Mouse (Mus musculus): ENCODE measurements around the gene Scoc. TPM values are rescaled to one million over a fixed set of nuclear protein-coding genes. Genes with fewer than 3 reads are reported as not detected.

Scoc gene
- polyA plus RNA-seq, 1 experiment from 2014 or later: 176 TPM

- peaks cover 5% of the 10 kb centered on the region; the same call in 1 of the 2 replicates for H3K27me3 ChIP-seq (replicated peaks)
- H3K9me3 ChIP-seq: no peaks in the 10 kb centered on the region
- no peak overlapping the region for H3K4me2 ChIP-seq (replicated peaks)
- no peak overlapping the region for H3K9ac ChIP-seq
- no peaks in the 10 kb centered on the region for H3K36me3 ChIP-seq
- H3K27ac ChIP-seq: no peak overlapping the region
- no peak overlapping the region for H3K4me3 ChIP-seq
- peaks cover 5% of the 10 kb centered on the region for H3K4me1 ChIP-seq
- no peak for ATAC-seq (ENCODE audit: low FRiP score, low read depth)
- 95% methylated on average over 5 of the region's 5 CpGs for WGBS
Measured at GRCm38 (mm10) chr8:83394325-83394724, 63.9 kb downstream of the Scoc start.

- Histone ChIP-seq H3K4me3 (no peak overlapping the region), H3K4me1 (peaks cover 5% of the 10 kb centered on the region), H3K4me2 (replicated peaks) (no peak overlapping the region), H3K27me3 (replicated peaks) (peaks cover 5% of the 10 kb centered on the region; the same call in 1 of the 2 replicates), H3K9me3 (no peaks in the 10 kb centered on the region), H3K9ac (no peak overlapping the region), H3K36me3 (no peaks in the 10 kb centered on the region), H3K27ac (no peak overlapping the region)
- 64% methylated on average over 1 of the region's 1 CpGs for WGBS
- ATAC-seq (ENCODE audit: low FRiP score, low read depth): no peak
Measured at GRCm38 (mm10) chr8:83392521-83392920, 65.7 kb downstream of the Scoc start.

DNA sequence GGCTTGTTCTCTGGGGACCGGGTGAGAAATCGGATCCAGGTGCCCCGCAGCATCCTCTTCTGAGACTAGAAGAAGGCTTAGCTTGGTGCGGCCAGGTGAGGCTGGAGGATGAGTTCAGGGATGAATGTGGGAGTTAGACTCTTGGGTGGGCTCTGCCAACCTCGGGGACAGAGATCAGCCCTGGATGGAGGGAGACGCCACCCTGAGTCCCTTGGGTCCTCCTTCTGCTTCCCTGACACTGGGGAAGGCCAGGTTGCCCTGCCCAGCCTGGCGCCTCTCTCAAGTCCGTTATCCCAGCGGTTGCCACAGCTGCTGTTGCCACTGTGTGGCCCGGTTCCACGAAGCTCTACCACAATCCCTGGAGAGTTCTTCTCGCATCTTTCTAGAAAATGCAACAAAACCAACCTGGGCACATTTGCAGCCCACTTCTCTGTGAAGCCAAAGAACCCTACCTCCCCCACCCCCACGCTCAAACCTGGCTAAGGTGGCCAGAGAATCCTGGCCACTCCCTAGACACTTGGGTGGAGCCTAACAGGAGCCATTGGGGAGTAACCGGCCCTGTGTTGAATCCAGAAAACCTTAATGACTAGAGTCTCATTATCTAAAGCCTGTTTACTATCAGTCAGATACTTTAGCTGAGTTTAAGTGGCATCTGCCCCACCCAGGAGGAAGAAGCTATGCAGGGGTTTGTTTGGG is 68.0 kb downstream of the Scoc start:
- H3K9me3 ChIP-seq: no peaks in the 10 kb centered on the region
- ATAC-seq (ENCODE audit: low FRiP score, low read depth): peak; percentile 77
- no peaks in the 10 kb centered on the region for H3K36me3 ChIP-seq
- peaks cover 5% of the 10 kb centered on the region; the same call in 1 of the 2 replicates for H3K27me3 ChIP-seq (replicated peaks)
- H3K4me1 ChIP-seq: peaks cover 5% of the 10 kb centered on the region
- H3K9ac ChIP-seq: peak overlapping the region; percentile 70
- WGBS: 6% methylated on average over 14 of the region's 14 CpGs
- H3K4me3 ChIP-seq: peak overlapping the region; percentile 62
- peak overlapping the region; percentile 89 for H3K4me2 ChIP-seq (replicated peaks)
- H3K27ac ChIP-seq: no peak overlapping the region

DNA sequence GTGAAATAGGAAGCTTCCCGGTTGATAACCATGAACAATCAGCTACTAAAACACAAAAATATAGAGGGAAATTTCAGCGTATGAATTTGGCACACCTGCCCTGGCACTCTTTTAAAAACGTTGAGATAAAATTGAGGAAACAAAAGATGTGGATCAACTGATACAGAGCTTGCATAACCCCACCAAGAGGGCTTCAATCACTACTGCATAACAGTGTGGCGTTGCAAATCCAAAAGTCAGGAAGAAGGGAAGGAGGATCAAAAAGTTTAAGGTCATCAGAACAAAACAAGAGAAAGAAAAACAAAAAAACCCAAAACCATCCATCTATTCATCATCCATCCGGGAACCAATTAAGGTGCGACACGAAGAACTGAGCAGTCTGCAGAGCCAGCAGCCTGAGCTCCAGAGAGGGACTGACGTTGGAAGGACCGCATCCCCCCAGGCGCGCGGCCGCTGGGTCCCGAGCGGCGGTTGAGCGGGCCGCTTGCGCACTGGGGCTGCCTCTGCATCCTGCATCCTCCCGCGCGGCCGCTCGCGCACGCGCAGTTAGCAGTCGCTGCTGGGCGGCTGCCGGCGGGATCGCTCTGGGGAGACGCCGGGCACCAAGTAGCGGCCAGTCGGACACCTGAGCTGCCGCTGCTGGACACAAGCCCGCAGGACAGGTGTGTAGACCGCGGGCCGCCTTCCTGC is 68.7 kb downstream of the Scoc start, which contains the start of gene Clgn:
Gene Clgn (plus strand): TSS at position 552 of the 690 bp plus-strand sequence.
- peak within 1 kb of the TSS; percentile 62 for H3K4me3 ChIP-seq
- peak within 1 kb of the TSS; percentile 89 for H3K4me2 ChIP-seq (replicated peaks)
- H3K9ac ChIP-seq: peak within 1 kb of the TSS; percentile 70
- H3K27me3 ChIP-seq (replicated peaks): peaks cover 5% of the 10 kb centered on the region; the same call in 1 of the 2 replicates
- WGBS: 5% methylated on average over 41 of the region's 41 CpGs
- H3K36me3 ChIP-seq: no peaks in the 10 kb centered on the region
- H3K27ac ChIP-seq: no peak within 1 kb of the TSS
- ATAC-seq (ENCODE audit: low FRiP score, low read depth): peak; percentile 93
- peaks cover 5% of the 10 kb centered on the region for H3K4me1 ChIP-seq
- no peaks in the 10 kb centered on the region for H3K9me3 ChIP-seq

DNA sequence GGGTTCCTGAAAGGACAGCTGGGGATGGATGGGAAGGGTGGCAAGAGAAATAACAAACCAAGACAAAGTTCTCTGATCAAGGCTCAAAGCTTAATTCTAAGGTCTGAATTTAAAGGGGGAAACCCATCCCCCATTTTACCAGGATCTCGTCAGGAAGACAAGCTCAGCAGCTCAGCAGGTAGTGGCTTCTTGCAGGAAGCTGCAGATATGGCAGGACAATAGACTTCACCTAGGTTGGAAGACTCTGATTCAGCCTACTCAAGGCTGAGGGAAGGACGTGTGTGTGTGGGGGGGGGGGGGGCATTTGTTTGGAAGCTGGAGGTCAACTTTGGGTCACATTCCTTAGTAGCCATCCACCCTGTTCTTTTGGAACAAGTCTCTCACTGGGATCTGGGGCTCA is 75.3 kb downstream of the Scoc start:
- Histone ChIP-seq H3K9ac (no peak overlapping the region), H3K36me3 (no peaks in the 10 kb centered on the region), H3K27ac (no peak overlapping the region), H3K9me3 (no peaks in the 10 kb centered on the region), H3K4me3 (no peak overlapping the region), H3K27me3 (replicated peaks) (no peaks in the 10 kb centered on the region), H3K4me1 (no peaks in the 10 kb centered on the region), H3K4me2 (replicated peaks) (no peak overlapping the region)
- 49% methylated on average over 2 of the region's 2 CpGs for WGBS
- no peak for ATAC-seq (ENCODE audit: low FRiP score, low read depth)

- no peak overlapping the region for H3K9ac ChIP-seq
- no peaks in the 10 kb centered on the region for H3K36me3 ChIP-seq
- H3K9me3 ChIP-seq: no peaks in the 10 kb centered on the region
- ATAC-seq (ENCODE audit: low FRiP score, low read depth): no peak
- H3K4me1 ChIP-seq: no peaks in the 10 kb centered on the region
- no peak overlapping the region for H3K4me3 ChIP-seq
- no peak overlapping the region for H3K27ac ChIP-seq
- WGBS: 86% methylated on average over 2 of the region's 2 CpGs
- H3K4me2 ChIP-seq (replicated peaks): no peak overlapping the region
- no peaks in the 10 kb centered on the region for H3K27me3 ChIP-seq (replicated peaks)
Measured at GRCm38 (mm10) chr8:83381016-83381415, 77.2 kb downstream of the Scoc start.

DNA sequence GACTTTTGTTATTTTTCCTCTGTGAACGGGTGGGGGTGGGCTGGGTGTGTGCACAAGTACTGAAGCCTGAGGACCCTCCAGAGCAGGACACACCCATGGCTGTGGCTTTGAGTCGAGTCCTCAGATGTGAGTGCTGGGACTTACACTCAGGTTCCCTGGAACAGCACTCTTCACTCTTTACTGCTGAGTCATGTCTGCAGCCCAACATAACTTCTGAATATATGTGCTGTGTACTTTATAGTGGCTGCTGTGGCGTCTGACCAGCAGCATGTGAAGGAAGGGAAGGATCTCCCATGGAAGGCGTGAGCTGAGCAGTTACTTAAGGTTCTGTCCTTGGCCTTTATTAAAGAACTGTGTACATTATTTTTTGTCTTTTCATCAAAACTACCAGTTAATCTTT is 78.0 kb downstream of the Scoc start:
- 82% methylated on average over 4 of the region's 4 CpGs for WGBS
- Histone ChIP-seq H3K4me3 (no peak overlapping the region), H3K9ac (no peak overlapping the region), H3K9me3 (no peaks in the 10 kb centered on the region), H3K27ac (no peak overlapping the region), H3K36me3 (no peaks in the 10 kb centered on the region), H3K4me1 (no peaks in the 10 kb centered on the region), H3K27me3 (replicated peaks) (no peaks in the 10 kb centered on the region), H3K4me2 (replicated peaks) (no peak overlapping the region)
- ATAC-seq (ENCODE audit: low FRiP score, low read depth): no peak

Other genes starting within 250 kb of the Scoc start
- gene Ucp1, start 168.0 kb downstream of the Scoc start, polyA plus RNA-seq (2016; fragmentation: Nextera tagmentation; extraction: Ambion mirVana): 0.15 TPM in 2 replicates
- 23.3 and 24.4 TPM in 2 replicates for gene Elmod2, start 125.9 kb downstream of the Scoc start, polyA plus RNA-seq (2016; fragmentation: Nextera tagmentation; extraction: Ambion mirVana)
- not detected in 2 replicates for gene Mgat4d, start 109.9 kb downstream of the Scoc start, polyA plus RNA-seq (2016; fragmentation: Nextera tagmentation; extraction: Ambion mirVana)
- 7.0 and 8.0 TPM in 2 replicates for gene Clgn, start 68.5 kb downstream of the Scoc start, polyA plus RNA-seq (2016; fragmentation: Nextera tagmentation; extraction: Ambion mirVana)
- gene Olfr370, start 77.4 kb upstream of the Scoc start, polyA plus RNA-seq (2016; fragmentation: Nextera tagmentation; extraction: Ambion mirVana): not detected in 2 replicates
- 343 and 361 TPM in 2 replicates for gene Ndufb7, start 108.3 kb upstream of the Scoc start, polyA plus RNA-seq (2016; fragmentation: Nextera tagmentation; extraction: Ambion mirVana)
- 760 and 802 TPM in 2 replicates for gene Tecr, start 149.6 kb upstream of the Scoc start, polyA plus RNA-seq (2016; fragmentation: Nextera tagmentation; extraction: Ambion mirVana)
- gene Dnajb1, start 149.8 kb upstream of the Scoc start, polyA plus RNA-seq (2016; fragmentation: Nextera tagmentation; extraction: Ambion mirVana): 60.2 and 63.0 TPM in 2 replicates
- gene Gipc1, start 194.3 kb upstream of the Scoc start, polyA plus RNA-seq (2016; fragmentation: Nextera tagmentation; extraction: Ambion mirVana): 182 and 186 TPM in 2 replicates
- gene Ptger1, start 208.3 kb upstream of the Scoc start, polyA plus RNA-seq (2016; fragmentation: Nextera tagmentation; extraction: Ambion mirVana): 0.41 and 0.66 TPM in 2 replicates
- gene Pkn1, start 240.8 kb upstream of the Scoc start, polyA plus RNA-seq (2016; fragmentation: Nextera tagmentation; extraction: Ambion mirVana): 30.0 and 32.1 TPM in 2 replicates